Mouse (Mus musculus) olfactory bulb, adult 2 months (tissue): Measurements from ENCODE around the gene Sgta. TPM values are rescaled to one million over a fixed set of nuclear protein-coding genes. Genes with fewer than 3 reads are reported as not detected.

Experiments
- H3K27ac ChIP-seq: fragments of 200-500 bp; 2 replicates; pipeline ENCODE4 v1.5.1; 2012; ENCODE audit warnings: low read depth, low read length; ENCODE audit not compliant: insufficient read depth
- H3K4me1 ChIP-seq: fragments of 200-500 bp; 2 replicates; pipeline ENCODE4 v1.6.1; 2012; ENCODE audit warnings: low read length; ENCODE audit not compliant: control insufficient read depth, insufficient read depth
- H3K4me3 ChIP-seq: fragments of 200-500 bp; 2 replicates; pipeline ENCODE4 v1.5.1; 2012; ENCODE audit warnings: mild to moderate bottlenecking, low read depth, low read length, moderate library complexity; ENCODE audit not compliant: insufficient read depth
- CTCF ChIP-seq: fragments of 200-500 bp; IDR thresholded peaks from 2 replicates; pipeline ENCODE4 v1.5.1; 2012; ENCODE audit warnings: low read depth, mild to moderate bottlenecking, low read length, moderate library complexity; ENCODE audit not compliant: insufficient read depth
- POLR2A ChIP-seq: fragments of 200-500 bp; IDR thresholded peaks from 2 replicates; pipeline ENCODE4 v1.6.1; 2012; ENCODE audit warnings: mild to moderate bottlenecking, low read depth, low read length, moderate library complexity; ENCODE audit not compliant: insufficient read depth
- WGBS: fragments of 180-500 bp; shearing (Covaris S2); methylation state at CpG from one replicate; pipeline ENCODE4 v1.1.7; 2018; 5-methylcytosine and 5-hydroxymethylcytosine counted together
- polyA plus RNA-seq: library from polyadenylated mRNA; stranded (reverse); fragments of >200 nt; gene quantifications from 2 replicates; pipeline ENCODE4 v1.2.4, GENCODE M21; 2012; ENCODE audit warnings: low replicate concordance; ENCODE audit not compliant: missing spikeins, insufficient read depth, insufficient read length

Sgta gene
- polyA plus RNA-seq, 1 experiment: not detected

DNA sequence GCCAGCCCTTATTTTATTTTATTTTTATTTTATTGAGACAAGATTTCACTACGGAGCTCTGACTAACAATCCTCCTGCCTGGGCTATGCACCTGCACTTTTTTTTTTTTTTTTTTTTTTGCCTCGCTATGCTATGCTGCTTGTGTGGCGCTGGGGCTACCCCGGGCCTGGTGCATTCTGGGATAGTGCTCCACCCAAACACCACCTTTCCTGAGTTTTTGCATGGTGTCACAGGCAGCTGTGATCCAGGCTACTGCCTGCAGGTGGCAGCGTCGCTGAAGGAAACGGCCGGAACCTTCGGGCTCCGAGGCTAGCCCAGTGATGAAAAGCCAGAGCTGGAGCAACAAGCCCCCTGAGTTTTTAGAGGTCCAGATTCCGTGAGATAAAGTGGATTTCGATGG, 61.2 kb downstream of the Sgta start:
- Histone ChIP-seq H3K27ac (no peak overlapping the region), H3K4me3 (no peak overlapping the region)
- 9% methylated on average over 12 of the region's 12 CpGs for WGBS

DNA sequence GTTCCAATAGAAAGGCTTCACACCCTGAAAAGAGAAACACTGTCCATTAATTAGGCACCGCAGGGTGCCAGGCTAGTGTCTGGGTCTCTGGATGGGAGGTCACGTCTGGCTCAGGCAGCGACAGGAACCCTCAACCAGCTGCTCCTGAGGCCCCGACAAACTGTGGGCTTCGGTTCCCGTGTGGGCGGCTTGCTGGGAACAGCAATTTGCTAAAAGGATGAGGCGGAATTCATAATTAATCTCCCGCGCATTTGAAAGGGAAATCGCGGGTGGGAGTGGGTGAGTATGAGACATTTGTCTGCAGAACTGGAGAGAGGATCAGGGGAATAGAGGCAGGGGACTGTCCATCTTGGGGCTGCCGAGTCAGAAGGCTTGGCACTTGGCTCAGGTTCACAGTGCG, 62.0 kb downstream of the Sgta start:
- TF ChIP-seq POLR2A: no peak
- TF ChIP-seq CTCF: no peak
- 10% methylated on average over 14 of the region's 14 CpGs for WGBS
- peaks cover 48% of the 10 kb centered on the region for H3K4me1 ChIP-seq
- no peak overlapping the region for H3K27ac ChIP-seq
- no peak overlapping the region for H3K4me3 ChIP-seq

More for the DNA sequence above, 61.2 kb downstream of the Sgta start:
- TF ChIP-seq POLR2A: no peak
- TF ChIP-seq CTCF: peak; percentile 67; the same call in 1 of the 2 replicates
- H3K4me1 ChIP-seq: peaks cover 41% of the 10 kb centered on the region

GRCm38 (mm10) chr10:80997332-80997731, 62.6 kb downstream of the Sgta start:
- Histone ChIP-seq H3K4me1 (peaks cover 55% of the 10 kb centered on the region), H3K27ac (no peak overlapping the region), H3K4me3 (no peak overlapping the region)
- TF ChIP-seq POLR2A (no peak), CTCF (no peak)
- WGBS: 91% methylated on average over 8 of the region's 8 CpGs

GRCm38 (mm10) chr10:80996501-80996900, 63.5 kb downstream of the Sgta start:
- Histone ChIP-seq H3K27ac (no peak overlapping the region), H3K4me3 (no peak overlapping the region), H3K4me1 (peaks cover 56% of the 10 kb centered on the region)
- WGBS: 97% methylated on average over 8 of the region's 8 CpGs
- TF ChIP-seq POLR2A (no peak), CTCF (no peak)

DNA sequence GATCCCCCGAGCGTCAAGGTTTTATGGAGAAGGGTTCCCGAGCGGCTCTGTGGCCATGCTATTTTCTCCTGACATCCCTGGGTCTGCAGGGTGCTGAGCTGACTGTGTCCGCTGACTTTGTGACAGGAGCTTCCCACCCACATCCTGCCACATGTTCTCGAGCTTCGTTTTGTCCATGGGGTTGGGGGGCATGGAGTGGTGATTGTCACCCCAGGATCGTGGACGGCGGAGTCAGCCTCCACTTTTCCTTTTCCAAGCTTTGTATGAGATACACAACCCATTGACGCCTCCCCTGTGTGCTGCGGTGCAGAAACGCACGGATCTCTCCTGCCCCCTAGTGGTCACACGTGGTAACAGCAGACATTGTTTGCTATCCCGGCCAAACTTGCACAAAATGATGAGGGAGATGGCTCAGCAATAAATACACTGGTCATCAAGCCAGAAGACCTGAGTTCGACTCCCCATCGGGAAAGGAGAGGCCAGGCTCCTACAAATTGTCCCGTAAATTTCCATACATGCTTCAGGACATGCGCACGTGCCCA, 64.8 kb downstream of the Sgta start:
- 9% methylated on average over 21 of the region's 21 CpGs for WGBS
- TF ChIP-seq CTCF (peak; percentile 89), POLR2A (no peak)
- Histone ChIP-seq H3K4me3 (peak overlapping the region; percentile 11; the same call in 1 of the 2 replicates), H3K27ac (no peak overlapping the region), H3K4me1 (peaks cover 44% of the 10 kb centered on the region)

DNA sequence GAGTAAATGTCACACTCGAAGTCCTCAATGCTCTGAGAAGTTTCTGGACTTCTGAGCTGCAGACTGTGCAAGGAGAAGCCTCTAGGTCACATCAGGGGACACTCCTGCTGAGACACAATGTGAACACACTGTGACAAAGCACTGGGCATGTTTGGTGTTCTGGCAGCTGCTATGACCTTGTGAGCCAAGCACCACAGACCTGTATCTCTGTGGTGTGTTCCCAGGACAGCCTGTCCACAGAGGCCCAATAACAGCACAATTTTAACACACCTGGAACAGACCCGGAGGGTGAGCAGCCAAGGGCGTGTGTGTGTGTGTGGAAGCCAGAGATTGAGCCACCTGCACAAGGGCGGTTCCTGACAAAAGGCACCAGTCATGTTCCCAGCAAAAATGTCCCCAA, 65.4 kb downstream of the Sgta start:
- no peak for TF ChIP-seq CTCF
- TF ChIP-seq POLR2A: no peak
- WGBS: 65% methylated on average over 4 of the region's 4 CpGs
- no peak overlapping the region for H3K4me3 ChIP-seq

More for the DNA sequence above, 65.4 kb downstream of the Sgta start:
- H3K27ac ChIP-seq: no peak overlapping the region
- H3K4me1 ChIP-seq: peaks cover 40% of the 10 kb centered on the region

Other genes starting within 250 kb of the Sgta start
- not detected in 2 replicates for gene Jsrp1, start 246.7 kb downstream of the Sgta start, polyA plus RNA-seq
- gene Oaz1, start 233.5 kb downstream of the Sgta start, polyA plus RNA-seq: 801 TPM in 1 of 2 replicates, not detected in the other
- gene Lingo3, start 216.1 kb downstream of the Sgta start, polyA plus RNA-seq: not detected in 2 replicates
- gene Lsm7, start 205.0 kb downstream of the Sgta start, polyA plus RNA-seq: not detected in 2 replicates
- gene Sppl2b, start 204.9 kb downstream of the Sgta start, polyA plus RNA-seq: not detected in 2 replicates
- not detected in 2 replicates for gene Tmprss9, start 188.3 kb downstream of the Sgta start, polyA plus RNA-seq
- not detected in 2 replicates for gene Timm13, start 159.2 kb downstream of the Sgta start, polyA plus RNA-seq
- not detected in 2 replicates for gene Lmnb2, start 141.9 kb downstream of the Sgta start, polyA plus RNA-seq
- not detected in 2 replicates for gene Gadd45b, start 130.1 kb downstream of the Sgta start, polyA plus RNA-seq
- gene Gng7, start 45.2 kb downstream of the Sgta start, polyA plus RNA-seq: not detected in 2 replicates
- not detected in 2 replicates for gene Diras1, start 34.5 kb downstream of the Sgta start, polyA plus RNA-seq
- gene Slc39a3, start 22.8 kb downstream of the Sgta start, polyA plus RNA-seq: not detected in 2 replicates
- not detected in 2 replicates for gene Thop1, start 9.9 kb upstream of the Sgta start, polyA plus RNA-seq
- not detected in 2 replicates for gene Creb3l3, start 38.7 kb upstream of the Sgta start, polyA plus RNA-seq
- gene Map2k2, start 45.7 kb upstream of the Sgta start, polyA plus RNA-seq: not detected in 2 replicates
- gene Zbtb7a, start 75.0 kb upstream of the Sgta start, polyA plus RNA-seq: 77.0 TPM in 1 of 2 replicates, not detected in the other
- not detected in 2 replicates for gene Pias4, start 107.7 kb upstream of the Sgta start, polyA plus RNA-seq
- gene Eef2, start 116.5 kb upstream of the Sgta start, polyA plus RNA-seq: 423 and 2,167 TPM in 2 replicates
- not detected in 2 replicates for gene Dapk3, start 122.8 kb upstream of the Sgta start, polyA plus RNA-seq
- gene 4930442H23Rik, start 123.7 kb upstream of the Sgta start, polyA plus RNA-seq: not detected in 2 replicates
- gene Nmrk2, start 141.9 kb upstream of the Sgta start, polyA plus RNA-seq: not detected in 2 replicates
- gene Atcay, start 170.7 kb upstream of the Sgta start, polyA plus RNA-seq: not detected in 2 replicates
- not detected in 2 replicates for gene Zfr2, start 173.0 kb upstream of the Sgta start, polyA plus RNA-seq
- gene Matk, start 192.8 kb upstream of the Sgta start, polyA plus RNA-seq: not detected in 2 replicates
- gene Mrpl54, start 206.8 kb upstream of the Sgta start, polyA plus RNA-seq: not detected in 2 replicates
- gene Apba3, start 206.8 kb upstream of the Sgta start, polyA plus RNA-seq: not detected in 2 replicates
- not detected in 2 replicates for gene Tjp3, start 231.4 kb upstream of the Sgta start, polyA plus RNA-seq
- gene Pip5k1c, start 232.8 kb upstream of the Sgta start, polyA plus RNA-seq: 935 TPM in 1 of 2 replicates, not detected in the other